Mouse (Mus musculus) forebrain, embryonic 10.5 days (tissue): ENCODE results near the gene Cdc42ep2. TPM values are rescaled to one million over a fixed set of nuclear protein-coding genes. Genes with fewer than 3 reads are reported as not detected.
A peak's percentile ranks its signal among the peaks of the same experiment; 100 is the strongest.

ENCODE experiments used
- DNase-seq: peaks from one replicate; pipeline ENCODE4 v3.0.0-alpha.2; 2017; ENCODE audit warnings: low spot score; ENCODE audit errors: extremely low spot score
- H3K27ac ChIP-seq: fragments of 300-500 bp; sonication (generic); 2 replicates; pipeline ENCODE4 v1.5.1; 2016; ENCODE audit warnings: mild to moderate bottlenecking
- H3K27me3 ChIP-seq: fragments of 300-500 bp; sonication (generic); 2 replicates; pipeline ENCODE4 v1.6.1; 2016; ENCODE audit warnings: mild to moderate bottlenecking; ENCODE audit not compliant: poor library complexity, severe bottlenecking
- H3K36me3 ChIP-seq: fragments of 300-500 bp; sonication (generic); replicated peaks from 2 replicates; pipeline ENCODE4 v1.6.1; 2016; ENCODE audit warnings: mild to moderate bottlenecking, moderate library complexity
- H3K4me1 ChIP-seq: fragments of 300-500 bp; sonication (generic); 2 replicates; pipeline ENCODE4 v1.6.1; 2016
- H3K4me3 ChIP-seq: fragments of 300-500 bp; sonication (generic); 2 replicates; pipeline ENCODE4 v1.5.1; 2016; ENCODE audit warnings: mild to moderate bottlenecking, moderate library complexity
- H3K9me3 ChIP-seq: fragments of 300-500 bp; sonication (generic); 2 replicates; pipeline ENCODE4 v1.6.1; 2016; ENCODE audit warnings: mild to moderate bottlenecking, moderate library complexity
- WGBS: fragments of 180-500 bp; shearing (Covaris S2); methylation state at CpG from one replicate; pipeline ENCODE4 v1.1.7; 2016; 5-methylcytosine and 5-hydroxymethylcytosine counted together
- polyA plus RNA-seq: library from polyadenylated mRNA; unstranded; fragments of >200 nt; fragmentation: Nextera tagmentation; extraction: Ambion mirVana; gene quantifications from 2 replicates; pipeline ENCODE4 v1.2.1, GENCODE M21; 2016

Cdc42ep2 gene
- polyA plus RNA-seq, 1 experiment from 2014 or later, result 1.5 TPM

- Histone ChIP-seq H3K27me3 (no peaks in the 10 kb centered on the region), H3K4me3 (no peak overlapping the region), H3K4me1 (peaks cover 3% of the 10 kb centered on the region; the same call in 1 of the 2 replicates), H3K9me3 (no peaks in the 10 kb centered on the region), H3K36me3 (peaks cover 99% of the 10 kb centered on the region), H3K27ac (no peak overlapping the region)
- 93% methylated on average over 22 of the region's 22 CpGs for WGBS
- no peak for DNase-seq
Measured at GRCm38 (mm10) chr19:5954031-5954710, 29.6 kb upstream of the Cdc42ep2 start.

- H3K4me1 ChIP-seq, result peaks cover 3% of the 10 kb centered on the region; the same call in 1 of the 2 replicates
- no peak overlapping the region for H3K27ac ChIP-seq
- H3K4me3 ChIP-seq, result no peak overlapping the region
- no peaks in the 10 kb centered on the region for H3K9me3 ChIP-seq
- H3K36me3 ChIP-seq, result peaks cover 99% of the 10 kb centered on the region
- no peaks in the 10 kb centered on the region for H3K27me3 ChIP-seq
- DNase-seq, result no peak
- WGBS, result 92% methylated on average over 19 of the region's 19 CpGs
Measured at GRCm38 (mm10) chr19:5953201-5953770, 28.7 kb upstream of the Cdc42ep2 start.

- Histone ChIP-seq H3K4me1 (peaks cover 3% of the 10 kb centered on the region; the same call in 1 of the 2 replicates), H3K27ac (peak overlapping the region; percentile 62), H3K9me3 (no peaks in the 10 kb centered on the region), H3K27me3 (no peaks in the 10 kb centered on the region), H3K4me3 (no peak overlapping the region), H3K36me3 (peaks cover 100% of the 10 kb centered on the region)
- no peak for DNase-seq
- WGBS, result 85% methylated on average over 13 of the region's 13 CpGs
Measured at GRCm38 (mm10) chr19:5952071-5952691, 27.6 kb upstream of the Cdc42ep2 start.

GRCm38 (mm10) chr19:5951631-5952030 lies 27.0 kb upstream of the Cdc42ep2 start:
- H3K9me3 ChIP-seq, result no peaks in the 10 kb centered on the region
- no peak overlapping the region for H3K4me3 ChIP-seq
- WGBS, result 93% methylated on average over 16 of the region's 16 CpGs
- no peak for DNase-seq
- H3K27ac ChIP-seq, result no peak overlapping the region
- H3K27me3 ChIP-seq, result no peaks in the 10 kb centered on the region
- peaks cover 3% of the 10 kb centered on the region; the same call in 1 of the 2 replicates for H3K4me1 ChIP-seq
- H3K36me3 ChIP-seq, result peaks cover 100% of the 10 kb centered on the region

GRCm38 (mm10) chr19:5950218-5950617 lies 25.6 kb upstream of the Cdc42ep2 start:
- peaks cover 100% of the 10 kb centered on the region for H3K36me3 ChIP-seq
- no peak overlapping the region for H3K4me3 ChIP-seq

GRCm38 (mm10) chr19:5945891-5946290 lies 21.3 kb upstream of the Cdc42ep2 start:
- no peak overlapping the region for H3K27ac ChIP-seq
- 92% methylated on average over 8 of the region's 8 CpGs for WGBS
- H3K36me3 ChIP-seq, result peaks cover 99% of the 10 kb centered on the region
- H3K9me3 ChIP-seq, result no peaks in the 10 kb centered on the region
- H3K4me3 ChIP-seq, result no peak overlapping the region
- DNase-seq, result no peak
- no peaks in the 10 kb centered on the region for H3K27me3 ChIP-seq
- H3K4me1 ChIP-seq, result no peaks in the 10 kb centered on the region

More at GRCm38 (mm10) chr19:5950218-5950617, 25.6 kb upstream of the Cdc42ep2 start:
- H3K27ac ChIP-seq, result no peak overlapping the region
- 92% methylated on average over 11 of the region's 11 CpGs for WGBS
- H3K4me1 ChIP-seq, result peaks cover 3% of the 10 kb centered on the region; the same call in 1 of the 2 replicates
- no peak for DNase-seq
- no peaks in the 10 kb centered on the region for H3K9me3 ChIP-seq
- no peaks in the 10 kb centered on the region for H3K27me3 ChIP-seq

- no peak overlapping the region for H3K4me3 ChIP-seq
Measured at GRCm38 (mm10) chr19:5945027-5945426, 20.4 kb upstream of the Cdc42ep2 start.

GRCm38 (mm10) chr19:5944145-5944544 lies 19.5 kb upstream of the Cdc42ep2 start:
- no peaks in the 10 kb centered on the region for H3K27me3 ChIP-seq
- no peak overlapping the region for H3K4me3 ChIP-seq
- H3K27ac ChIP-seq, result no peak overlapping the region
- WGBS, result 82% methylated on average over 8 of the region's 8 CpGs
- no peaks in the 10 kb centered on the region for H3K4me1 ChIP-seq
- peaks cover 99% of the 10 kb centered on the region for H3K36me3 ChIP-seq
- DNase-seq, result no peak
- H3K9me3 ChIP-seq, result no peaks in the 10 kb centered on the region

More at GRCm38 (mm10) chr19:5945027-5945426, 20.4 kb upstream of the Cdc42ep2 start:
- 92% methylated on average over 7 of the region's 7 CpGs for WGBS
- peaks cover 99% of the 10 kb centered on the region for H3K36me3 ChIP-seq
- no peak overlapping the region for H3K27ac ChIP-seq
- no peaks in the 10 kb centered on the region for H3K4me1 ChIP-seq
- H3K27me3 ChIP-seq, result no peaks in the 10 kb centered on the region
- DNase-seq, result no peak
- H3K9me3 ChIP-seq, result no peaks in the 10 kb centered on the region

GRCm38 (mm10) chr19:5943404-5943803 lies 18.8 kb upstream of the Cdc42ep2 start:
- Histone ChIP-seq H3K27me3 (no peaks in the 10 kb centered on the region), H3K4me1 (peaks cover 1% of the 10 kb centered on the region; the same call in 1 of the 2 replicates), H3K36me3 (peaks cover 98% of the 10 kb centered on the region), H3K4me3 (no peak overlapping the region), H3K27ac (no peak overlapping the region), H3K9me3 (no peaks in the 10 kb centered on the region)
- no peak for DNase-seq
- WGBS, result 95% methylated on average over 15 of the region's 15 CpGs

- no peak overlapping the region for H3K4me3 ChIP-seq
- H3K4me1 ChIP-seq, result peaks cover 10% of the 10 kb centered on the region
- WGBS, result 94% methylated on average over 7 of the region's 7 CpGs
- DNase-seq, result no peak
- H3K27ac ChIP-seq, result no peak overlapping the region
- no peaks in the 10 kb centered on the region for H3K27me3 ChIP-seq
- H3K36me3 ChIP-seq, result peaks cover 90% of the 10 kb centered on the region
- H3K9me3 ChIP-seq, result no peaks in the 10 kb centered on the region
Measured at GRCm38 (mm10) chr19:5942581-5942980, 18.0 kb upstream of the Cdc42ep2 start.

- no peaks in the 10 kb centered on the region for H3K9me3 ChIP-seq
- 90% methylated on average over 10 of the region's 10 CpGs for WGBS
- no peak overlapping the region for H3K27ac ChIP-seq
- peaks cover 71% of the 10 kb centered on the region for H3K36me3 ChIP-seq
- no peaks in the 10 kb centered on the region for H3K27me3 ChIP-seq
- DNase-seq, result no peak
- no peak overlapping the region for H3K4me3 ChIP-seq
- peaks cover 16% of the 10 kb centered on the region for H3K4me1 ChIP-seq
Measured at GRCm38 (mm10) chr19:5940656-5941055, 16.0 kb upstream of the Cdc42ep2 start.

GRCm38 (mm10) chr19:5940173-5940572 lies 15.6 kb upstream of the Cdc42ep2 start:
- WGBS, result 83% methylated on average over 4 of the region's 4 CpGs
- Histone ChIP-seq H3K36me3 (peaks cover 66% of the 10 kb centered on the region), H3K4me1 (peaks cover 18% of the 10 kb centered on the region), H3K4me3 (no peak overlapping the region), H3K27me3 (no peaks in the 10 kb centered on the region), H3K27ac (no peak overlapping the region), H3K9me3 (no peaks in the 10 kb centered on the region)
- DNase-seq, result no peak

GRCm38 (mm10) chr19:5939715-5940114 lies 15.1 kb upstream of the Cdc42ep2 start:
- Histone ChIP-seq H3K27ac (no peak overlapping the region), H3K9me3 (no peaks in the 10 kb centered on the region), H3K4me1 (peaks cover 21% of the 10 kb centered on the region), H3K27me3 (no peaks in the 10 kb centered on the region), H3K36me3 (peaks cover 61% of the 10 kb centered on the region), H3K4me3 (no peak overlapping the region)
- DNase-seq, result no peak
- WGBS, result 87% methylated on average over 5 of the region's 5 CpGs
